Mouse (Mus musculus): Measurements from ENCODE around the gene Chrna7.

Gene Chrna7

DNA sequence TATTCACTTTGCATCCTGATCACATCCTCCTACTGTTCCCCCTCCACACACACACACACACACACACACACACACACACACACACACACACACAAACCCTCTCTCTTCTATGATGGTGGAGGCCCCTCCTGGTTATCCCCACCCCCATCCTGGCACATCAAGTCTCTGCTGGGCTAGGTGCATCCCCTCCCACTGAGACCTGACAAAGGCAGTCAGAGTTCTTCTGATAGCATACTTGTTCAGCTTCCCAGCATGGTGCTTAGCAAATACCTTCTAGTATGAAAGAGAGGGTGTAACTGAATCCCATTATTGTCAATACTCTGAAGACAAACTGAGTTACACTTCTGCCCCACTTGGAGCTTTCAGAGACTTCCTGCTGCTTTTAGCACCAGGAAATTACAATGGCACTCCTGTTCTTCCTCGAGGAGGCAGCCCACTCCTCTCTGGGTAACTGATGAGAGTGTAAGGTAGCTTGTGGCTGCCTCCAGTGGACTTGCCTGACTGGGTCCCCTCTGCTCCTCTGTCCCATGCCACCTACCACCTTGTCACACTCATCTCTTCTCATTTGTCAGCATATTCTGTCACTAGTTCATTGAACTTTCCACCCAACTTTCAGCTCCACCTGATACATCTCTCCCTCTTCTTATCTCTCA lies 127.9 kb downstream of the Chrna7 start:
- DNase-seq (ENCODE audit: low spot score in 2 of 2): no peak

DNA sequence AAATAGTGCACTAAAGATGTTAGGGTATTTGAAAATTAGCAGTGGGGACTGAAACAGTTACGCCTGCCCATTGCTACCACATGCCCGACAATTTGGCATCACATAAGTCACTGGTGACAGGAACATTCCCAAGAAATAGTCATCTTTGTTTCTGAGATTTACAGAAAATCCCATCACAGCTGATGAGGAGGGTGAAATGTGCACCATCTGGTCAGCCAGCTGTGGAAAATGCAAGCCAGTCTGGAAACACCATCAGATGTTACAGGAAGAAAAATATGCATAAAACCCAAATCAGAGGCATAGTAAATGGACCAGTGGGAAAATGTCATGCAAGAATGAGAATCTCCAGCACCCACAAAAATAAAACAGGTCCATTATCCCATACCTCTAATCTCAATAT lies 151.4 kb downstream of the Chrna7 start:
- DNase-seq (ENCODE audit: low spot score in 2 of 2): no peak

Measured in right cerebral cortex, postnatal 36 days (tissue).